Mouse (Mus musculus): ENCODE results near the gene Cacna1d. TPM values are rescaled to one million over a fixed set of nuclear protein-coding genes. Genes with fewer than 3 reads are reported as not detected.

Cacna1d gene
- total and polyA plus RNA-seq, 3 experiments: not detected

DNA sequence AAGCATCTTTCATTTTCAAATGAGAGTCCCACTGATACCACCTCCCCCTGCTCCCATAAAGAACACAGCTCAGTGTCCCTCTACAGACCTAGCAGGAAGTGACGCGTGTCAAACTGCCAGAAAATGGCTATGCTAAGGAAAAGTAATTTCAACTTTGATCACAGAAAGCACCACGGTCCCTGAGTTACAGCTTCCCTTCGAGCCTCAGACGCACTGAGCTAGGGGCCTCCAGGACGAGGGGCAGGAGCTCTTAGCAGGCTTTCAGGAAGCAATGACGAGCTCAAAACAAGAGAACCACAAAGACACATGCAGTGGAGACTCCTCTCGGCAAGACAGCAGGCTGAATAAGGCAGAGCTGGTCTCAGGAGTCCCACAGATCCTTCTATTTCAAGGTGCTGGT is 243.1 kb downstream of the Cacna1d start:
- no peak for TF ChIP-seq KAT2A (conservative IDR thresholded peaks at IDR 0.05; ENCODE audit: low read depth, low read length)
- TF ChIP-seq HCFC1 (IDR thresholded peaks at IDR 0.05; ENCODE audit: low read depth, low read length): no peak
- no peak for TF ChIP-seq E2F4 (IDR thresholded peaks at IDR 0.05; ENCODE audit: borderline replicate concordance, low read depth, low read length)
- no peak for TF ChIP-seq MYC (IDR thresholded peaks at IDR 0.05; ENCODE audit: low read depth, low read length)
- no peak for TF ChIP-seq JUND (IDR thresholded peaks at IDR 0.05; ENCODE audit: low read depth, low read length)
- no peak for TF ChIP-seq NELFE (IDR thresholded peaks at IDR 0.05; ENCODE audit: low read depth, low read length)
- no peak for TF ChIP-seq MEF2A (IDR thresholded peaks at IDR 0.05; ENCODE audit: extremely low read depth, insufficient replicate concordance, low read depth, low read length, poor library complexity, severe bottlenecking)
- no peak for TF ChIP-seq POLR2A (IDR thresholded peaks at IDR 0.05; ENCODE audit: control insufficient read depth in 1 of 2, insufficient read depth in 1 of 2, low read depth in 1 of 2, low read length in 2 of 2, poor library complexity in 1 of 2)
- TF ChIP-seq GATA1 (IDR thresholded peaks at IDR 0.05; ENCODE audit: low read depth, low read length): no peak
- TF ChIP-seq POLR2AphosphoS2 (IDR thresholded peaks at IDR 0.05; ENCODE audit: low read length): no peak
- no peak for TF ChIP-seq ZNF384 (IDR thresholded peaks at IDR 0.05; ENCODE audit: low read depth, low read length)
- no peak for TF ChIP-seq UBTF (IDR thresholded peaks at IDR 0.05; ENCODE audit: borderline replicate concordance, insufficient read depth, low read depth, low read length)
- no peak for TF ChIP-seq MYB (IDR thresholded peaks at IDR 0.05; ENCODE audit: low read depth, low read length)
- no peak for TF ChIP-seq ZKSCAN1 (IDR thresholded peaks at IDR 0.05; ENCODE audit: low read depth, low read length)
- TF ChIP-seq NRF1 (IDR thresholded peaks at IDR 0.05; ENCODE audit: insufficient read depth, low read depth, low read length, poor library complexity, severe bottlenecking): no peak
- TF ChIP-seq ELF1 (IDR thresholded peaks at IDR 0.05; ENCODE audit: low read depth, low read length): no peak
- no peak overlapping the region for H3K27ac ChIP-seq (ENCODE audit: control insufficient read depth, low read depth, low read length)
- no peaks in the 10 kb centered on the region for H3K79me2 ChIP-seq (ENCODE audit: control insufficient read depth, insufficient read depth, low read length, poor library complexity)
- H3K4me1 ChIP-seq (ENCODE audit: control insufficient read depth in 1 of 2, insufficient read depth in 2 of 2, low read length in 2 of 2): no peaks in the 10 kb centered on the region
- DNase-seq (ENCODE audit: low read depth, low spot score): no peak
- no peaks in the 10 kb centered on the region for H3K9me3 ChIP-seq (replicated peaks; ENCODE audit: insufficient read depth, low read length)
- no peaks in the 10 kb centered on the region for H3K36me3 ChIP-seq (ENCODE audit: control insufficient read depth in 1 of 2, insufficient read depth in 2 of 2, low read length in 2 of 2)
- H3K27me3 ChIP-seq (ENCODE audit: control insufficient read depth in 1 of 2, insufficient read depth in 2 of 2, low read length in 2 of 2): no peaks in the 10 kb centered on the region
- H3K9ac ChIP-seq (ENCODE audit: control insufficient read depth, low read depth, low read length, poor library complexity, severe bottlenecking): no peak overlapping the region
- H3K4me3 ChIP-seq (ENCODE audit: control insufficient read depth in 1 of 2, insufficient read depth in 1 of 2, low read depth in 2 of 2, low read length in 2 of 2): no peak overlapping the region

DNA sequence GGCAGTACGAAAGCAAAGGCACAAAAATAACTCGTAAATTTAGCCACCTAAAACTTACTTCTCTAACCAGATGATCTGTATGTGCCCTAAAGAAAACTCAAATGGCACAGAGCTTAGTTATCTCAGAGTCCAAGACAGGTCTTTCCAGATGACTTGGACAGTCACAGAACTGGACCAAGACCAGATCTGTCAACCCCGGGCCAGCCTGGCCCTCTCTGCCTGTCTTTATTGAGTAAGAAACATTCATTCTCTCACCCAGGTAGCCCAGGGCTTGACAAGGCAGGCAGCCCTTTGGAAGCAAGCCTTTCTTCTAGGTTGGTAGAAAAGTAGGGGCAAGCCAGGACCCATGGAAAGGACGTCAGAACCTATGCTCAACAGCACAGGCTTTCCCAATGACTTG is 243.6 kb downstream of the Cacna1d start:
- no peak overlapping the region for H3K4me3 ChIP-seq (ENCODE audit: control insufficient read depth in 1 of 2, insufficient read depth in 1 of 2, low read depth in 2 of 2, low read length in 2 of 2)
- no peaks in the 10 kb centered on the region for H3K79me2 ChIP-seq (ENCODE audit: control insufficient read depth, insufficient read depth, low read length, poor library complexity)
- no peaks in the 10 kb centered on the region for H3K36me3 ChIP-seq (ENCODE audit: control insufficient read depth in 1 of 2, insufficient read depth in 2 of 2, low read length in 2 of 2)
- no peak overlapping the region for H3K9ac ChIP-seq (ENCODE audit: control insufficient read depth, low read depth, low read length, poor library complexity, severe bottlenecking)
- H3K9me3 ChIP-seq (replicated peaks; ENCODE audit: insufficient read depth, low read length): no peaks in the 10 kb centered on the region
- no peak overlapping the region for H3K27ac ChIP-seq (ENCODE audit: control insufficient read depth, low read depth, low read length)
- no peaks in the 10 kb centered on the region for H3K27me3 ChIP-seq (ENCODE audit: control insufficient read depth in 1 of 2, insufficient read depth in 2 of 2, low read length in 2 of 2)
- H3K4me1 ChIP-seq (ENCODE audit: control insufficient read depth in 1 of 2, insufficient read depth in 2 of 2, low read length in 2 of 2): no peaks in the 10 kb centered on the region
- no peak for DNase-seq (ENCODE audit: low read depth, low spot score)
- TF ChIP-seq CTCF (IDR thresholded peaks at IDR 0.05 in 2 of 3, conservative IDR thresholded peaks at IDR 0.05 in 1 of 3; ENCODE audit: control insufficient read depth in 1 of 3, insufficient read depth in 1 of 3, low read depth in 2 of 3, low read length in 3 of 3, poor library complexity in 1 of 3, severe bottlenecking in 1 of 3) (no peak), SIN3A (IDR thresholded peaks at IDR 0.05; ENCODE audit: low read length) (no peak), UBTF (IDR thresholded peaks at IDR 0.05; ENCODE audit: borderline replicate concordance, insufficient read depth, low read depth, low read length) (no peak), RCOR1 (IDR thresholded peaks at IDR 0.05; ENCODE audit: low read depth, low read length) (no peak), EP300 (IDR thresholded peaks at IDR 0.05; ENCODE audit: low read depth in 1 of 2, low read length in 2 of 2) (no peak), BHLHE40 (IDR thresholded peaks at IDR 0.05; ENCODE audit: borderline replicate concordance, low read depth, low read length) (no peak), ZMIZ1 (IDR thresholded peaks at IDR 0.05; ENCODE audit: low read depth, low read length) (no peak), GABPA (IDR thresholded peaks at IDR 0.05; ENCODE audit: low read depth, low read length) (no peak), JUND (IDR thresholded peaks at IDR 0.05; ENCODE audit: low read depth, low read length) (no peak), KAT2A (conservative IDR thresholded peaks at IDR 0.05; ENCODE audit: low read depth, low read length) (no peak), ZKSCAN1 (IDR thresholded peaks at IDR 0.05; ENCODE audit: low read depth, low read length) (no peak), MYB (IDR thresholded peaks at IDR 0.05; ENCODE audit: low read depth, low read length) (no peak), TAL1 (IDR thresholded peaks at IDR 0.05; ENCODE audit: low read length) (no peak), HCFC1 (IDR thresholded peaks at IDR 0.05; ENCODE audit: low read depth, low read length) (no peak), MAZ (IDR thresholded peaks at IDR 0.05; ENCODE audit: low read depth, low read length) (no peak), ZNF384 (IDR thresholded peaks at IDR 0.05; ENCODE audit: low read depth, low read length) (no peak)

All from MEL (cell line).